Mouse (Mus musculus) liver, embryonic 13.5 days (tissue): ENCODE data around the gene Mcts2. TPM values are rescaled to one million over a fixed set of nuclear protein-coding genes. Genes with fewer than 3 reads are reported as not detected.

ENCODE experiments used
- ATAC-seq: fragments of 200-750 bp; cut with Nextera tagmentation; 2 replicates; pipeline ENCODE4 v1.8.0; 2017; ENCODE audit warnings: low read depth, mild to moderate bottlenecking, moderate number of reproducible peaks, moderate library complexity
- DNase-seq: peaks from one replicate; pipeline ENCODE4 v3.0.0; 2022
- H3K27ac ChIP-seq: fragments of 300-500 bp; sonication (generic); 2 replicates; pipeline ENCODE4 v1.5.1; 2015; ENCODE audit warnings: moderate library complexity, mild to moderate bottlenecking, inconsistent platforms
- H3K27me3 ChIP-seq: fragments of 300-500 bp; sonication (generic); 2 replicates; pipeline ENCODE4 v1.6.1; 2015; ENCODE audit warnings: mild to moderate bottlenecking, inconsistent platforms
- H3K36me3 ChIP-seq: fragments of 300-500 bp; sonication (generic); 2 replicates; pipeline ENCODE4 v1.6.1; 2015; ENCODE audit warnings: mild to moderate bottlenecking, inconsistent platforms
- H3K4me1 ChIP-seq: fragments of 300-500 bp; sonication (generic); replicated peaks from 2 replicates; pipeline ENCODE4 v1.6.1; 2015; ENCODE audit warnings: inconsistent platforms
- H3K4me2 ChIP-seq: fragments of 300-500 bp; sonication (generic); 2 replicates; pipeline ENCODE4 v1.6.1; 2015; ENCODE audit warnings: inconsistent platforms, mild to moderate bottlenecking, moderate library complexity
- H3K4me3 ChIP-seq: fragments of 300-500 bp; sonication (generic); replicated peaks from 2 replicates; pipeline ENCODE4 v1.5.1; 2015; ENCODE audit warnings: mild to moderate bottlenecking, inconsistent platforms
- H3K9ac ChIP-seq: fragments of 300-500 bp; sonication (generic); 2 replicates; pipeline ENCODE4 v1.6.1; 2015; ENCODE audit warnings: mild to moderate bottlenecking, inconsistent platforms
- H3K9me3 ChIP-seq: fragments of 300-500 bp; sonication (generic); replicated peaks from 2 replicates; pipeline ENCODE4 v1.6.1; 2016; ENCODE audit warnings: inconsistent platforms
- WGBS: fragments of 180-500 bp; shearing (Covaris S2); methylation state at CpG from one replicate; pipeline ENCODE4 v1.1.7; 2015; ENCODE audit not compliant: insufficient replicate concordance; 5-methylcytosine and 5-hydroxymethylcytosine counted together
- polyA plus RNA-seq: library from polyadenylated mRNA; unstranded; fragments of >200 nt; fragmentation: Nextera tagmentation; extraction: Ambion mirVana; gene quantifications from 2 replicates; pipeline ENCODE4 v1.2.1, GENCODE M21; 2015

The Mcts2 gene
- polyA plus RNA-seq, 1 experiment from 2014 or later: 23.8 TPM

DNA sequence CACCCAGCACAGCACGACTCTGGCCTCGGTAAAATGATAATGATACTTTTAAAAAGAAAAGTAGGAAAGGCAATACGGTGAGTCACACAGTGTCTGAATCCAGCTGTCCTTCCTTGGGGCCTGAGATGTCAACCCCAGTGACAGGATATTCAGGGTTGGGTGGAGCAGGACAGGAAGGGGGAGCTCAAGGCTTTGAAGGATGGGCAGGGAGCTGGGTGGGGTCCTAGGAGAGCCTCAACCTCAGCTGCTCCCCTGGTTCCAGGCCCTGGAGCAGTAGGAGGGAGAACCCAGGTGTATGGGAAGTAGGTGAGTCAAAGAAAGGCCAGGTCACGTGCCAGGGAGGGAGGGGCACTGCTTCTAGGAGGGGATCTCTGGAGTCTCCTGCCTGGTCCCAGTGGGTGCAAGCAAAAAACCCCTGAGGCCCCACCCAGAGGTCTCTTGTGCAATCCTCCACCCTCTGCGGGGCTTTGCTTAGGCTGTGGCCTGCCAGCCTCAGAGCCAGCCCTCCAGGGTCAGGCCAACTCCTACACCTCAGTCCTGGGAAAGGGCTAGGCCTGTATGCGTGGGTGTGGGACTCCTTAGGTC is 40.0 kb downstream of the Mcts2 start:
- no peaks in the 10 kb centered on the region for H3K9me3 ChIP-seq
- DNase-seq (no peak), ATAC-seq (no peak)
- H3K9ac ChIP-seq: no peak overlapping the region
- WGBS: 32% methylated on average over 6 of the region's 6 CpGs
- peaks cover 55% of the 10 kb centered on the region for H3K4me1 ChIP-seq
- H3K27me3 ChIP-seq: peaks cover 39% of the 10 kb centered on the region
- no peaks in the 10 kb centered on the region for H3K36me3 ChIP-seq
- peak overlapping the region; percentile 34; the same call in 1 of the 2 replicates for H3K27ac ChIP-seq
- H3K4me3 ChIP-seq: no peak overlapping the region
- no peak overlapping the region for H3K4me2 ChIP-seq

DNA sequence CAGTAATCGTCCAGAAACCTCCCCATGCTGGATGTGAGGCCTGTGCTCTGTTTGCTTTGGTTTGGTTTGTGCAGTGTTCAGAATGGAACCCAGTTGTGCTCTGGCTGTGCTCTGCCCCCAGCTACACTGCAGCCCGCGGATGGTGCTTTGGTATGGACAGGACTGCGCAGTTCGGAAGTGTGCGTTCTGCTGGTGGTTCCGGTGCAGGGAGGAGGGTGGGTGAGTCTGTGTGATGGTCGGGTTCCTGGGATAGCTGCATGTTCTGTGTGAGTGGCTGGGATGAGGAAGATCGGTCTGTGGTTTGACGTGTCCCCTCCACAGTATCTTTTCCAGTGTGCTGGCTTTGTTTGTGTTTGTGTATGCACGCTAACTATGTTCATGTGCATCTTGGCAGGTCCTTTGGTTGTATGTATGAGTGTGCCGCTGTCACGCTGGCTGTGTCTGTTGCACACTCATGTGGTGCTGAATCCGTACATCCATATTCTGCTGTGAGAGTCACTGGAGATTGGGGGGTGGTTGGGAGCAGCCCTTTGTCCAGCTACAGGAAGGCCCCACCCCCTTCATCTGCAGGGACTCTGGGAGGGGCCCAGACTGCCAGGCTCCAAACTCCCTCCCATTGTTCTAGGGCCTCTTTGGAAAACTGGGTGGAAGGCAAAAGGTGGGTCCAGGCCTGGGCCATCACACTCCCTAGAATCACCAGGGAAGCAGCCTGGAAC is 41.1 kb downstream of the Mcts2 start:
- H3K4me3 ChIP-seq: no peak overlapping the region
- no peak overlapping the region for H3K4me2 ChIP-seq
- no peaks in the 10 kb centered on the region for H3K9me3 ChIP-seq
- H3K36me3 ChIP-seq: no peaks in the 10 kb centered on the region
- peak; percentile 26; the same call in 1 of the 2 replicates for ATAC-seq
- H3K27me3 ChIP-seq: peaks cover 28% of the 10 kb centered on the region
- no peak overlapping the region for H3K9ac ChIP-seq
- peak overlapping the region; percentile 58 for H3K27ac ChIP-seq
- peaks cover 57% of the 10 kb centered on the region for H3K4me1 ChIP-seq
- no peak for DNase-seq
- WGBS: 71% methylated on average over 14 of the region's 14 CpGs

DNA sequence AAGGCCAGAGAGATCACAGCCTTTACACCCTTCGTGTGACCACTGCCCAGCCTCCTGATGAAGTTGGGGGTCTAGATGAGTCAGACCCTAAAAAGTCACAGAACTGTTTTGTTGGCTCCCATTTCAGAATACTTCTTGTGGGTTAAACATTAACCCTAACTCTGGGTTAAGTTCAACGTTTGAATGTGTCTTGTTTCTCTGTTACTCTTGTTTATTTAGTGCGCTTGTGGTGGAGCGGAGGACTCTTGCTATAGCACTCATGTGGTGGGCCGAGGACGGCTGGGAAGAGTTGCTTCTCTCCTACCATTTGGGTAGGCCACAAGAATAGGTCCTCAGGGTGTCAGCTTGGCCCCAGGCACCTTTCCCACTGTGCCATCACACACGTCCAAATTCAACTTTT is 41.8 kb downstream of the Mcts2 start:
- H3K36me3 ChIP-seq: no peaks in the 10 kb centered on the region
- H3K9ac ChIP-seq: no peak overlapping the region
- peaks cover 62% of the 10 kb centered on the region for H3K4me1 ChIP-seq
- ATAC-seq (no peak), DNase-seq (no peak)
- peaks cover 22% of the 10 kb centered on the region for H3K27me3 ChIP-seq
- peak overlapping the region; percentile 58 for H3K27ac ChIP-seq
- H3K4me3 ChIP-seq: no peak overlapping the region
- H3K9me3 ChIP-seq: no peaks in the 10 kb centered on the region
- H3K4me2 ChIP-seq: no peak overlapping the region
- 68% methylated on average over 7 of the region's 7 CpGs for WGBS

DNA sequence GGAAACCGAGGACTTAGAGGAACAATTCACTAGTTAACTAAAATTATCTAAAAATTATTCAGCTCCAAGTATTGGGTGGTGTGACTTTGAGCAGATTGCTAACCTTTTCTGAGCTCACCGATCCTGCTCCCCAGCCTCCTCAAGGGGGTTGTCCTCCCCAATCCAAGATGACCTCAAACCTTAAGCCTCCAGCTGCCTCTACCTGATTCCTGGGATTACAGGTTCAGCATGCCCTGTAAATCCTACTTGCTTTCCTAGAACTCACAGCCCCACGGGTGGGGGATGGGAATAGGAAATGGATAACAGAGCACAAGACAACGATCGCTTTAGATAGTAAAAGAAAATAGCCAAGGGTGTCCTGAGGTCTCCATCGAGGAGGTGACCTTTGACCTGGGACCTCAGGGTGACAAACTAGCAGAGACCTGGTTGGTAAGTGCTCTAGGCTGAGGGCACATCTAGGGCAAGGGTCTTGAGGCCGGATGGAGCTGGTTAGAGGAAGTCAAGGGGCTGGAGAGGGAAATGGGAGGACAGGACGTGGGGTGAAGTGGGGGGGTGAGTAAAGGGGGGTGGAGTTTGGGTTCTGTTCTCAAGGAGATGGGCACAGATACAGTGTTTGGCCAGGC is 42.3 kb downstream of the Mcts2 start:
- 0 out of 2 replicates have a peak, but pooled peaks have one; percentile 14 for ATAC-seq
- Histone ChIP-seq H3K27me3 (peaks cover 18% of the 10 kb centered on the region), H3K4me2 (no peak overlapping the region), H3K4me1 (peaks cover 62% of the 10 kb centered on the region), H3K4me3 (no peak overlapping the region), H3K9ac (no peak overlapping the region), H3K27ac (peak overlapping the region; percentile 58), H3K36me3 (no peaks in the 10 kb centered on the region), H3K9me3 (no peaks in the 10 kb centered on the region)
- 29% methylated on average over 8 of the region's 8 CpGs for WGBS
- no peak for DNase-seq

DNA sequence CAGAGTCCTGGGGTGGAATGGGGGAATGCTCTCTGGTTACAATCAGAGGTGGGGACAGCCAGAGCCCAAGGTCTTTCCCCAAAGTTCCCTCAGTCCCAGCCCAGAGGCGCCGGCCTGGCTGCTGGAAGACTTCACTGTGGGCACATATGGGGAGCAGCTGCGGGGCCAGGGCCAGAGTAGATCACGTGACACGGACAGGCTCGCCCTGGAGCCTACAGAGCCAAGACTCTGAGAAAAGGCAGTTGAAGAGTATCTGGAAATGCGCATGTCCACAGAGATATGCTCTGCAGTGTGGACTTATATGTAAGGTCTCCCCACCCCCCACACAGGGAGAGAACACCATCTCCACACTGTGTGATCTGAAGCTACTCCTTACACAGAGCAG is 42.8 kb downstream of the Mcts2 start:
- Histone ChIP-seq H3K9ac (no peak overlapping the region), H3K4me3 (no peak overlapping the region), H3K27me3 (peaks cover 17% of the 10 kb centered on the region), H3K27ac (peak overlapping the region; percentile 58), H3K4me2 (no peak overlapping the region), H3K9me3 (no peaks in the 10 kb centered on the region), H3K36me3 (no peaks in the 10 kb centered on the region), H3K4me1 (peaks cover 67% of the 10 kb centered on the region)
- WGBS: 16% methylated on average over 7 of the region's 7 CpGs
- peak; percentile 59 for ATAC-seq
- no peak for DNase-seq

DNA sequence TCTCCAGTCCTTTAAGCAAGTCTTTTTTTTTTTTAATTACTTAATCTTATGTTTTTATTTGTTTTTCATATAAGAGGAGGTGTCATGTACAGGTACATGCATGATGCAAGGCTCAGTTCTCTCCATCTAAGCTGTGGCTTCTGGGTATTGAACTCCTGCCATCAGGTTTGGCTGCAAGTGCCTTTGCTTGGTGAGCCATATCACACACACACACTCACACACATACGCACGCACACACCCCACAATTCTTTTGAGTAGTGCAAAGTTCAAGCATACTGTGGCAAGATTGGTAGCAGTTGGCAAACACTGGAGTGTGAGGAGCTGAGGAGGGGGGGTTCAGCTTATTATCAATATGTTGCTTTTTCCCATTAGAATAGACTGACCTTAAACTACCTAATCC is 46.4 kb downstream of the Mcts2 start:
- Histone ChIP-seq H3K9me3 (no peaks in the 10 kb centered on the region), H3K27ac (no peak overlapping the region)
- WGBS: 66% methylated on average over 2 of the region's 2 CpGs

DNA sequence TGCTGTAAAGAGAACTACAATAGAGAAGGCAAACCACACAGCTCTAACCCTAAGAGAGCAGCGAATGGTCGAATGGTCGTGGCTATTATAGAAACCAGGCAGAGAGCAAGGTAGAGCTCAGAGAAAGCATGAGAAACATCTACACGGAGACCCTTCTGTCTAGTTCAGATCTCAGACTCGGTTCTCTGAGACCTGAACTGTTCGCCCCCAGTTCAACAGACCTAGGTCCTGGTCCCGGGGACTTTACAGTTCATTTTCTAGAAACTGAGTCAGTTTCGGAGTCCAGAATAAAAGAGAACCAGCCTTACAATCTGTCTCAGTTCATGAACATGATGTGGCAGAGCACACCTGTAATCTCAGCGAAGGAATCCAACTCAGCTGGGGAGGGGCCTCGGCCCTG is 47.7 kb downstream of the Mcts2 start:
- no peaks in the 10 kb centered on the region for H3K9me3 ChIP-seq
- peak overlapping the region; percentile 93 for H3K4me2 ChIP-seq
- WGBS: 22% methylated on average over 10 of the region's 10 CpGs
- H3K4me1 ChIP-seq: peaks cover 77% of the 10 kb centered on the region
- H3K36me3 ChIP-seq: no peaks in the 10 kb centered on the region
- ATAC-seq: no peak
- H3K27me3 ChIP-seq: peaks cover 27% of the 10 kb centered on the region
- H3K27ac ChIP-seq: peak overlapping the region; percentile 47
- H3K9ac ChIP-seq: peak overlapping the region; percentile 85
- no peak for DNase-seq
- peak overlapping the region; percentile 67 for H3K4me3 ChIP-seq

More for the DNA sequence above, 46.4 kb downstream of the Mcts2 start:
- H3K27me3 ChIP-seq: peaks cover 27% of the 10 kb centered on the region
- H3K4me2 ChIP-seq: no peak overlapping the region
- H3K4me3 ChIP-seq: no peak overlapping the region
- ATAC-seq (no peak), DNase-seq (no peak)
- H3K4me1 ChIP-seq: peaks cover 77% of the 10 kb centered on the region
- no peaks in the 10 kb centered on the region for H3K36me3 ChIP-seq
- no peak overlapping the region for H3K9ac ChIP-seq

DNA sequence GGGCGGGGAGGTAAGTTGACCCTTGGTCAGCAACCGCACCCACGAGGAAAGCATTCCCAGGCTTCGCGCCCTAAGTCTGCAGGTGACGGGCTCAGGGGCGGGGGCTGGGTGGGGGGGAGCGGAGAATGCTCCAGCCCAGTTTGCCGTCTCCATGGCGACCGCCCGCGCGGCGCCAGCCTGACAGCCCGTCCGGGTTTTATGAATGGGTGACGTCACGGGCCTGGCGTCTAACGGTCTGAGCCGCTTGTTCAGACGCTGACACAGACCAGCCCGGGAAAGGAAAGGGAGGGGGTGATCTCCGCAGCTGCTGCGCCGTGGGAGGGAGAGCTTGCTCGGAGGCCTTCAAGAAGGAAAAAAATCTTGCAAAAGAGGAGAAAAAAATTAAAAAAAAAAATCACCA is 48.1 kb downstream of the Mcts2 start:
- H3K36me3 ChIP-seq: no peaks in the 10 kb centered on the region
- peak overlapping the region; percentile 67 for H3K4me3 ChIP-seq
- peak overlapping the region; percentile 93 for H3K4me2 ChIP-seq
- peak overlapping the region; percentile 85 for H3K9ac ChIP-seq
- ATAC-seq (peak; percentile 21), DNase-seq (peak; percentile 74)
- H3K9me3 ChIP-seq: no peaks in the 10 kb centered on the region
- H3K4me1 ChIP-seq: peaks cover 77% of the 10 kb centered on the region
- H3K27ac ChIP-seq: peak overlapping the region; percentile 64
- under 1% methylated on average over 28 of the region's 28 CpGs for WGBS
- H3K27me3 ChIP-seq: peaks cover 27% of the 10 kb centered on the region

DNA sequence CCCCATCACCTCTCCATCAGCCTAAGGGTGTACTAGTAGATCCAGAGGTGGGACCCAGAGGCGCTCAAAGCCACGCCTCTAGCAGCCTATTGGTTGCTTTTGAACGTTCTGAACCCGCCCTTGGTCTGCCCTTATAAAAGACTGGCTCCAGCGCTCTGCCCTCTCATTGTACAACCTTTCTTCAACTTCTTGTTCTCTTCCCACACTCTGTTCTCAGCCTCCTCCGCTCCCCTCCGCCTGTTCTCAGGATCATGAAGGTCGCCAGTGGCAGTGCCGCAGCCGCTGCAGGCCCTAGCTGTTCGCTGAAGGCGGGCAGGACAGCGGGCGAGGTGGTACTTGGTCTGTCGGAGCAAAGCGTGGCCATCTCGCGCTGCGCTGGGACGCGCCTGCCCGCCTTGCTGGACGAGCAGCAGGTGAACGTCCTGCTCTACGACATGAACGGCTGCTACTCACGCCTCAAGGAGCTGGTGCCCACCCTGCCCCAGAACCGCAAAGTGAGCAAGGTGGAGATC is 49.3 kb downstream of the Mcts2 start, which contains the start of gene Id1:
Id1 (plus strand) TSS at position 162 of the 512 bp plus-strand sequence.
- peak within 1 kb of the TSS; percentile 67 for H3K4me3 ChIP-seq
- peaks cover 85% of the 10 kb centered on the region for H3K4me1 ChIP-seq
- DNase-seq (peak; percentile 83), ATAC-seq (peak; percentile 72)
- H3K36me3 ChIP-seq: no peaks in the 10 kb centered on the region
- under 1% methylated on average over 28 of the region's 28 CpGs for WGBS
- peak within 1 kb of the TSS; percentile 85 for H3K9ac ChIP-seq
- H3K27me3 ChIP-seq: peaks cover 27% of the 10 kb centered on the region
- H3K4me2 ChIP-seq: peak within 1 kb of the TSS; percentile 93
- H3K9me3 ChIP-seq: no peaks in the 10 kb centered on the region
- H3K27ac ChIP-seq: peak within 1 kb of the TSS; percentile 87

DNA sequence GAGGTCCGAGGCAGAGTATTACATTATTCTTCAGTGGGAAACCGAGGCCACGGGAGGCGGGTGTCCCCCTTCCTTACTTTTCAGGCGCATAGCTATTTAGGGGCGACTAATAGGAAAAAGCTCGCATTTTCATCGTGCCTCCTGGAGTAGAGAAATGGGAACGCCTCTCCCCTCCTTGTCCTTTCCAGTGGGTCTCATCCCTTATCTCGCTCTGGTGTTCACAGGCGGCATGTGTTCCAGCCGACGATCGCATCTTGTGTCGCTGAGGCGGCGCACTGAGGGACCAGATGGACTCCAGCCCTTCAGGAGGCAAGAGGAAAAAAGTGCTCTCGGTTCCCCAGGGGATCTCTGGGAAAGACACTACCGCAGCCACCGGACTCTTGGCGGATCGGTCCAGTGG is 49.9 kb downstream of the Mcts2 start:
- peak overlapping the region; percentile 93 for H3K4me2 ChIP-seq
- peak; percentile 24; the same call in 1 of the 2 replicates for ATAC-seq

More for the DNA sequence above, 49.9 kb downstream of the Mcts2 start:
- H3K27ac ChIP-seq: peak overlapping the region; percentile 87
- WGBS: 0% methylated on average over 22 of the region's 22 CpGs
- H3K4me3 ChIP-seq: peak overlapping the region; percentile 67
- peaks cover 90% of the 10 kb centered on the region for H3K4me1 ChIP-seq
- peaks cover 27% of the 10 kb centered on the region for H3K27me3 ChIP-seq
- no peaks in the 10 kb centered on the region for H3K9me3 ChIP-seq
- peak; percentile 65 for DNase-seq
- peak overlapping the region; percentile 85 for H3K9ac ChIP-seq
- H3K36me3 ChIP-seq: no peaks in the 10 kb centered on the region
